Mouse (Mus musculus) heart, embryonic 14.5 days (tissue): ENCODE measurements around the gene Fut11. TPM values are rescaled to one million over a fixed set of nuclear protein-coding genes. Genes with fewer than 3 reads are reported as not detected.

Source experiments
- ATAC-seq: fragments of 200-750 bp; cut with Nextera tagmentation; 2 replicates; pipeline ENCODE4 v1.8.0; 2017; ENCODE audit warnings: low read depth, moderate TSS enrichment; ENCODE audit not compliant: insufficient number of reproducible peaks, insufficient read depth, low FRiP score
- H3K27ac ChIP-seq, 2 experiments: fragments of 200-500 bp in 1 of 2; fragments of 300-500 bp in 1 of 2; sonication (generic) in 1 of 2; replicated peaks in 1 of 2; 2 replicates each; pipeline ENCODE4 v1.5.1; 2012 to 2014; ENCODE audit warnings: low read depth in 2 of 2, low read length in 2 of 2, control low read depth in 1 of 2, mild to moderate bottlenecking in 1 of 2, mixed read lengths in 1 of 2; ENCODE audit not compliant: control insufficient read depth in 1 of 2, insufficient read depth in 1 of 2
- H3K27me3 ChIP-seq: fragments of 300-500 bp; sonication (generic); 2 replicates; pipeline ENCODE4 v1.6.1; 2014; ENCODE audit warnings: mild to moderate bottlenecking, low read length, control low read depth; ENCODE audit not compliant: control insufficient read depth, insufficient read depth
- H3K36me3 ChIP-seq: fragments of 300-500 bp; sonication (generic); 2 replicates; pipeline ENCODE4 v1.6.1; 2014; ENCODE audit warnings: mild to moderate bottlenecking, control low read depth, low read length, mixed read lengths; ENCODE audit not compliant: control insufficient read depth, insufficient read depth
- H3K4me1 ChIP-seq, 2 experiments: fragments of 200-500 bp in 1 of 2; fragments of 300-500 bp in 1 of 2; sonication (generic) in 1 of 2; 2 replicates each; pipeline ENCODE4 v1.6.1; 2012 to 2014; ENCODE audit warnings: low read length in 2 of 2, control low read depth in 1 of 2, mixed read lengths in 1 of 2; ENCODE audit not compliant: control insufficient read depth in 2 of 2, insufficient read depth in 2 of 2
- H3K4me2 ChIP-seq: fragments of 300-500 bp; sonication (generic); 2 replicates; pipeline ENCODE4 v1.6.1; 2014; ENCODE audit warnings: mild to moderate bottlenecking, low read length
- H3K4me3 ChIP-seq, 2 experiments: fragments of 200-500 bp in 1 of 2; fragments of 300-500 bp in 1 of 2; sonication (generic) in 1 of 2; 2 replicates each; pipeline ENCODE4 v1.5.1; 2012 to 2014; ENCODE audit warnings: low read length in 2 of 2, mild to moderate bottlenecking in 2 of 2, control low read depth in 1 of 2, low read depth in 1 of 2, moderate library complexity in 1 of 2; ENCODE audit not compliant: control insufficient read depth in 1 of 2, insufficient read depth in 1 of 2
- H3K9ac ChIP-seq: fragments of 300-500 bp; sonication (generic); 2 replicates; pipeline ENCODE4 v1.6.1; 2014; ENCODE audit warnings: mild to moderate bottlenecking, low read length
- H3K9me3 ChIP-seq: fragments of 300-500 bp; sonication (generic); 2 replicates; pipeline ENCODE4 v1.6.1; 2016; ENCODE audit warnings: low read length, control low read depth; ENCODE audit not compliant: control insufficient read depth
- whole genome bisulfite sequencing: fragments of 180-500 bp; shearing (Covaris S2); extraction: QIAGEN DNeasy Blood & Tissue Kit; methylation state at CpG from one replicate; pipeline ENCODE4 v1.1.7; 2014; 5-methylcytosine and 5-hydroxymethylcytosine counted together
- polyA plus RNA-seq: library from polyadenylated mRNA; unstranded; fragments of >200 nt; fragmentation: Nextera tagmentation; extraction: Ambion mirVana; gene quantifications from 2 replicates; pipeline ENCODE4 v1.2.1, GENCODE M21; 2014

Fut11 gene
- polyA plus RNA-seq, 1 experiment from 2014 or later, result 16.5 TPM

- H3K36me3 ChIP-seq, result peaks cover 70% of the 10 kb centered on the region
- H3K4me1 ChIP-seq, result peaks cover 14 to 38% of the 10 kb centered on the region in 2 experiments
- peak overlapping the region; percentile 83 for H3K4me2 ChIP-seq
- no peaks in the 10 kb centered on the region for H3K27me3 ChIP-seq
- H3K9ac ChIP-seq, result peak overlapping the region; percentile 93
- peak overlapping the region; percentile 82 to 96; a peak in 2 of 4 replicates for H3K27ac ChIP-seq
- peak overlapping the region; percentile 60 to 72 for H3K4me3 ChIP-seq
- ATAC-seq, result no peak
- no peaks in the 10 kb centered on the region for H3K9me3 ChIP-seq
- WGBS, result 45% methylated on average over 13 of the region's 13 CpGs
Observed at GRCm38 (mm10) chr14:20694185-20694883, 434 bp upstream of the Fut11 start.

GRCm38 (mm10) chr14:20695761-20696520, 1.2 kb downstream of the Fut11 start:
- H3K4me2 ChIP-seq, result peak overlapping the region; percentile 83
- H3K4me3 ChIP-seq, result peak overlapping the region; percentile 60 to 72
- no peaks in the 10 kb centered on the region for H3K27me3 ChIP-seq
- 10% methylated on average over 27 of the region's 27 CpGs for WGBS
- no peak for ATAC-seq
- H3K4me1 ChIP-seq, result peaks cover 14 to 48% of the 10 kb centered on the region in 2 experiments
- H3K9ac ChIP-seq, result peak overlapping the region; percentile 93
- H3K9me3 ChIP-seq, result no peaks in the 10 kb centered on the region
- H3K27ac ChIP-seq, result peak overlapping the region in 1 of 2 experiments; percentile 96; a peak in 2 of 4 replicates
- peaks cover 68% of the 10 kb centered on the region for H3K36me3 ChIP-seq

DNA sequence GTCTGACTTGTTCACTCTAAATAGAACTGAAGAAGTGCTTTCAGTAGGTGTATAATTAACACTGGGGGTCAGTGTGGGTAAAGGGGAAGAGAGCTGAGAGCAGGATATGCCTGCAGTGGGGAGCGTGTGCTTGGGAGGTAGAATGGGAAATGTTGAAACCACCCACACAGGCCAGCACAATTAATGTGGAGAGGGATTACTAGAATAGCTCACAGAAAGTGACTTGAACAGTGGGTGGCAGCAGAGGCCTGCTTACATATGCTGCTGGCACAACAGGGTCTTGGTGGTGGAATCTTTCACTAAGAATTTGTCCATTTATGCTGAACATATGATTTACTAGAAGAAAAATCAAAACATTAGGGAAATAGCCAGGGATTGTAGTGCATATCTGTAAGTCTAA, 2.2 kb downstream of the Fut11 start:
- Histone ChIP-seq H3K27me3 (no peaks in the 10 kb centered on the region), H3K9me3 (no peaks in the 10 kb centered on the region), H3K9ac (peak overlapping the region; percentile 93), H3K4me1 (peaks cover 14 to 59% of the 10 kb centered on the region in 2 experiments), H3K4me2 (peak overlapping the region; percentile 83), H3K36me3 (peaks cover 61% of the 10 kb centered on the region), H3K27ac (no peak overlapping the region; a peak in 2 of 4 replicates), H3K4me3 (peak overlapping the region; percentile 10 to 72; a peak in 3 of 4 replicates)
- no peak; the same call in 1 of the 2 replicates for ATAC-seq
- 7% methylated on average over 1 of the region's 1 CpGs for WGBS

DNA sequence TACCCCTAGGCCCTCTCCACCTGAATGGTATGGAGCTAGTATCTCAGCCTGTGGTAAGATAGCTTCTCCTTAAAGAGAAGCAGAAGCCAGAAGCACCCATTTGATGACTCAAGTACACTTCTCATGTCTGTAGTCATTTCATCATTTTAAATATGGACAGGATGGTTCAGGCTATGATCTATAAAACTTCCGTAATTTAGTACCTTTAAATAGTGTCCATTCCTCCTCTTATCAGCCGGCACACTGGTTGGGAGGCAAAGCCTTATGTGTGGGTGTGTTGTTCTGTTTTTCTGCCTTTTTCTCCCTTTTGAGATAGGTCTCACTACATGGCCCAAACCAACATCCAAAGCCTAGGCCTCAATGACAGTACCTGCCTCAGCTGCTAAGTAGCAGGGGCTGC, 3.7 kb downstream of the Fut11 start:
- Histone ChIP-seq H3K9ac (no peak overlapping the region), H3K9me3 (no peaks in the 10 kb centered on the region), H3K27ac (no peak overlapping the region), H3K4me2 (no peak overlapping the region), H3K4me1 (peaks cover 14 to 60% of the 10 kb centered on the region in 2 experiments), H3K36me3 (peaks cover 45% of the 10 kb centered on the region), H3K27me3 (no peaks in the 10 kb centered on the region), H3K4me3 (no peak overlapping the region)
- 64% methylated on average over 2 of the region's 2 CpGs for WGBS
- no peak for ATAC-seq

GRCm38 (mm10) chr14:20700362-20700761, 5.6 kb downstream of the Fut11 start:
- WGBS, result 81% methylated on average over 3 of the region's 3 CpGs
- Histone ChIP-seq H3K9ac (peak overlapping the region; percentile 31; the same call in 1 of the 2 replicates), H3K4me1 (peaks cover 11 to 57% of the 10 kb centered on the region in 2 experiments)

DNA sequence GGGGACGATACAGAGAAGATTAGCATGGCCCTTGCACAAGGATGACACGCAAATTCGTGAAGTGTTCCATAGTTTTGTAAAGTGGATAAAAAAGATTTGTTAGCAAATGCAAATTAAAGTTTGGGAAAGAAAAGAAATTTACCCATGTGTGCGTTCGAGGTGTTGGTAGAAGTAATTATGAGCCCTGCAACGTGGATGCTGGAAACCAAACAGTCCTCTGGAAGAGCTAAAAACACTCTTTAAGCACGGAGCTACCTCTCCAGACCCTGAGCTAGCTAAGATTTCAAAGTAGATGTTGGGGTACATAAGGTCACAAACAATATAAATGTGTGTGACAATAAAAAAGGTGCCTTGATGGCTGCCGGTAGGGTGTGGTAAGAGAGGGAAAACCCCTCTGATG, 6.8 kb downstream of the Fut11 start:
- 71% methylated on average over 8 of the region's 8 CpGs for WGBS
- peak overlapping the region; percentile 21 to 73; a peak in 3 of 4 replicates for H3K4me3 ChIP-seq
- H3K9ac ChIP-seq, result peak overlapping the region; percentile 92
- peaks cover 3 to 48% of the 10 kb centered on the region in 2 experiments for H3K4me1 ChIP-seq
- H3K36me3 ChIP-seq, result peaks cover 53% of the 10 kb centered on the region
- peak overlapping the region; percentile 71 for H3K4me2 ChIP-seq
- peak overlapping the region; percentile 63 to 86 for H3K27ac ChIP-seq
- no peaks in the 10 kb centered on the region for H3K27me3 ChIP-seq
- no peaks in the 10 kb centered on the region for H3K9me3 ChIP-seq
- no peak for ATAC-seq

More at GRCm38 (mm10) chr14:20700362-20700761, 5.6 kb downstream of the Fut11 start:
- ATAC-seq, result no peak
- H3K4me3 ChIP-seq, result no peak overlapping the region
- H3K27me3 ChIP-seq, result no peaks in the 10 kb centered on the region
- no peak overlapping the region for H3K27ac ChIP-seq
- no peaks in the 10 kb centered on the region for H3K9me3 ChIP-seq
- H3K36me3 ChIP-seq, result peaks cover 51% of the 10 kb centered on the region
- no peak overlapping the region for H3K4me2 ChIP-seq

- Histone ChIP-seq H3K4me1 (peaks cover 0 to 42% of the 10 kb centered on the region in 2 experiments; a peak in 3 of 4 replicates), H3K9me3 (no peaks in the 10 kb centered on the region), H3K27ac (peak overlapping the region; percentile 86 to 89), H3K27me3 (no peaks in the 10 kb centered on the region), H3K4me2 (peak overlapping the region; percentile 71), H3K36me3 (peaks cover 53% of the 10 kb centered on the region), H3K9ac (peak overlapping the region; percentile 92), H3K4me3 (peak overlapping the region; percentile 73 to 95)
- no peak for ATAC-seq
- 5% methylated on average over 15 of the region's 15 CpGs for WGBS
Observed at GRCm38 (mm10) chr14:20702096-20702740, 7.5 kb downstream of the Fut11 start.
